Mouse (Mus musculus) layer of hippocampus, adult 2 months (tissue): Measurements from ENCODE around the gene Cdc42bpa. TPM values are rescaled to one million over a fixed set of nuclear protein-coding genes. Genes with fewer than 3 reads are reported as not detected.

Experiments
- DNase-seq, 2 experiments: peaks; one replicate each; pipeline ENCODE4 v3.0.0; 2022; ENCODE audit warnings: low spot score in 2 of 2
- H3K27ac ChIP-seq: fragments of 200-600 bp; 2 replicates; pipeline ENCODE4 v1.8.1; 2022
- H3K4me3 ChIP-seq: fragments of 200-600 bp; 2 replicates; pipeline ENCODE4 v1.8.1; 2022; ENCODE audit warnings: mild to moderate bottlenecking
- CTCF ChIP-seq: fragments of 200-600 bp; conservative IDR thresholded peaks from 2 replicates; pipeline ENCODE4 v1.8.1; 2022; ENCODE audit warnings: antibody characterized with exemption, mild to moderate bottlenecking, moderate library complexity
- total RNA-seq, 2 experiments: library from RNA; stranded (reverse); gene quantifications; 2 replicates each; pipeline ENCODE4 v1.2.3; 2021

The Cdc42bpa gene
- total RNA-seq, 2 experiments from 2014 or later = 229 to 247 TPM

- peak; percentile 23; the same call in 1 of the 2 replicates for TF ChIP-seq CTCF
These were observed 206.3 kb downstream of the Cdc42bpa start for GRCm38 (mm10) chr1:180166533-180166932.

GRCm38 (mm10) chr1:180168294-180168693 lies 208.0 kb downstream of the Cdc42bpa start:
- DNase-seq = no peak
- no peak for TF ChIP-seq CTCF
- H3K4me3 ChIP-seq = no peak overlapping the region
- H3K27ac ChIP-seq = no peak overlapping the region

More at GRCm38 (mm10) chr1:180166533-180166932, 206.3 kb downstream of the Cdc42bpa start:
- no peak for DNase-seq
- Histone ChIP-seq H3K27ac (no peak overlapping the region), H3K4me3 (no peak overlapping the region)

GRCm38 (mm10) chr1:180169161-180169560 lies 208.9 kb downstream of the Cdc42bpa start:
- Histone ChIP-seq H3K4me3 (no peak overlapping the region), H3K27ac (no peak overlapping the region)
- DNase-seq = no peak
- TF ChIP-seq CTCF = no peak

- DNase-seq = no peak
- Histone ChIP-seq H3K4me3 (no peak overlapping the region), H3K27ac (no peak overlapping the region)
- TF ChIP-seq CTCF = no peak
These were observed 209.8 kb downstream of the Cdc42bpa start for GRCm38 (mm10) chr1:180170071-180170470.

- H3K27ac ChIP-seq = no peak overlapping the region
- no peak for DNase-seq
- H3K4me3 ChIP-seq = no peak overlapping the region
- TF ChIP-seq CTCF = no peak
These were observed 211.6 kb downstream of the Cdc42bpa start for GRCm38 (mm10) chr1:180171883-180172282.

- DNase-seq = no peak
- Histone ChIP-seq H3K4me3 (no peak overlapping the region), H3K27ac (no peak overlapping the region)
- peak; percentile 25; the same call in 1 of the 2 replicates for TF ChIP-seq CTCF
These were observed 212.3 kb downstream of the Cdc42bpa start for GRCm38 (mm10) chr1:180172600-180172999.

- H3K4me3 ChIP-seq = no peak overlapping the region
- no peak for DNase-seq
- TF ChIP-seq CTCF = no peak
- no peak overlapping the region for H3K27ac ChIP-seq
These were observed 212.7 kb downstream of the Cdc42bpa start for GRCm38 (mm10) chr1:180173017-180173416.

- Histone ChIP-seq H3K4me3 (no peak overlapping the region), H3K27ac (no peak overlapping the region)
- TF ChIP-seq CTCF = no peak
- DNase-seq = no peak
These were observed 214.4 kb downstream of the Cdc42bpa start for GRCm38 (mm10) chr1:180174718-180175117.

GRCm38 (mm10) chr1:180175167-180175566 lies 214.9 kb downstream of the Cdc42bpa start:
- DNase-seq = no peak
- TF ChIP-seq CTCF = peak; percentile 84
- no peak overlapping the region for H3K4me3 ChIP-seq
- no peak overlapping the region for H3K27ac ChIP-seq

GRCm38 (mm10) chr1:180175635-180176034 lies 215.4 kb downstream of the Cdc42bpa start:
- Histone ChIP-seq H3K4me3 (no peak overlapping the region), H3K27ac (no peak overlapping the region)
- no peak for TF ChIP-seq CTCF
- DNase-seq = no peak

- no peak overlapping the region for H3K4me3 ChIP-seq
- no peak for DNase-seq
- no peak for TF ChIP-seq CTCF
These were observed 216.5 kb downstream of the Cdc42bpa start for GRCm38 (mm10) chr1:180176784-180177183.

GRCm38 (mm10) chr1:180178340-180178739 lies 218.1 kb downstream of the Cdc42bpa start:
- no peak overlapping the region for H3K27ac ChIP-seq
- TF ChIP-seq CTCF = no peak
- H3K4me3 ChIP-seq = no peak overlapping the region

More at GRCm38 (mm10) chr1:180176784-180177183, 216.5 kb downstream of the Cdc42bpa start:
- no peak overlapping the region for H3K27ac ChIP-seq

GRCm38 (mm10) chr1:180179100-180179499 lies 218.8 kb downstream of the Cdc42bpa start:
- Histone ChIP-seq H3K27ac (no peak overlapping the region), H3K4me3 (no peak overlapping the region)
- DNase-seq = no peak
- no peak for TF ChIP-seq CTCF

More at GRCm38 (mm10) chr1:180178340-180178739, 218.1 kb downstream of the Cdc42bpa start:
- no peak for DNase-seq

- Histone ChIP-seq H3K4me3 (no peak overlapping the region), H3K27ac (no peak overlapping the region)
- no peak for TF ChIP-seq CTCF
- no peak for DNase-seq
These were observed 219.6 kb downstream of the Cdc42bpa start for GRCm38 (mm10) chr1:180179840-180180239.
